Mouse (Mus musculus) left cerebral cortex, postnatal 10 days (tissue): ENCODE results near the gene Ercc8. TPM values are rescaled to one million over a fixed set of nuclear protein-coding genes. Genes with fewer than 3 reads are reported as not detected.

Experiments used
- DNase-seq, 2 experiments: peaks; one replicate each; pipeline ENCODE4 v3.0.0; 2021 to 2022; ENCODE audit warnings: low spot score in 2 of 2, mixed read lengths in 1 of 2; ENCODE audit errors: extremely low spot score in 1 of 2
- intact Hi-C: fragments of 180-260 bp; cut with DNase I; formaldehyde crosslinking; loops from one replicate; pipeline ENCODE4 v1.15.1; 2025
- total RNA-seq, 2 experiments: library from RNA; stranded (reverse); gene quantifications; 2 replicates each; pipeline ENCODE4 v1.2.3; 2021

Ercc8 gene
- total RNA-seq, 2 experiments from 2014 or later, result 27.3 to 29.9 TPM

DNA sequence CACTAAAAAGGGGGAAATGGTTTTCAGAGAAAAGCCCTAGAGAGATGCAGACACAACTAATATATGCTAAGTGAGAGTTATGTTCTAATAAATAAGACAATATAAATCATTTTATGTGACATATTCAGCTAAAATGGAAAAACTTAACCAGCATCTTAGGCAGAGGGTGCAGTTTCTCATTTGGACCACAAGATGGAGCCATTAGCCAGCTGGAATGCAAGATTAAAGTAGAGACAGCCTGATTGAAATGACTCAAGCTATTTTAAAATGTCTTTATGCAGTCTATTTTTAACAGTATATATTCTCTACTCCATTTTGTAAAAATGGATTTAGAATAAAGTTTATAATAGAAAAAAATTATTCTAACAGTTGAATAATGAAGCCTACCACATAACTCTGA is 6.7 kb upstream of the Ercc8 start:
- intact Hi-C loops, result loop anchor here (5.0 to 10.0 kb wide), 3 partner anchors 109 to 687 kb away; partner anchors contain the start of gene Smim15
- DNase-seq, result no peak

- peak in 1 of 2 experiments; percentile 66 for DNase-seq
- intact Hi-C loops, result loop anchor here (5.0 to 10.0 kb wide), 3 partner anchors 111 to 688 kb away; partner anchors contain the start of gene Smim15
Measured at GRCm38 (mm10) chr13:108152650-108153372, 5.7 kb upstream of the Ercc8 start.

DNA sequence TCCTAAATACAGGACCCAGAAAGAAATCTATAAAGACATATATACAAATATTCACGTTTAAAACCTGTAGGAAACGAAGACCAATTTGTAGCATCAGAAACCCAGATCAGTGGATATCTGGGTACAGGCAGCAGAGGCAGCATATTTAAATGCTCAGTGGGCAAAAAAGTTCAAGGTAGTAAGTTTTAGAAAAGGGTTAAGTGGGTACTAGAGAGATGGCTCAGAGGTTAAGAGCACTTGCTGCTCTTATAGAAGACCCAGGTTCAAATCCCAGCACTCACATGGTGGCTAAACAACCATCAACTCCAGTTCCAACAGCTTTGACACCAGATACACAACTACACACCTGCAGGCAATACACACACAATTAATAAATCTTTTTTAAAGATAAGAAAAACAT is 1.4 kb upstream of the Ercc8 start:
- intact Hi-C loops, result loop anchor here (5.0 to 10.0 kb wide), 3 partner anchors 692 to 1045 kb away; no protein-coding TSS in a partner anchor
- no peak for DNase-seq

DNA sequence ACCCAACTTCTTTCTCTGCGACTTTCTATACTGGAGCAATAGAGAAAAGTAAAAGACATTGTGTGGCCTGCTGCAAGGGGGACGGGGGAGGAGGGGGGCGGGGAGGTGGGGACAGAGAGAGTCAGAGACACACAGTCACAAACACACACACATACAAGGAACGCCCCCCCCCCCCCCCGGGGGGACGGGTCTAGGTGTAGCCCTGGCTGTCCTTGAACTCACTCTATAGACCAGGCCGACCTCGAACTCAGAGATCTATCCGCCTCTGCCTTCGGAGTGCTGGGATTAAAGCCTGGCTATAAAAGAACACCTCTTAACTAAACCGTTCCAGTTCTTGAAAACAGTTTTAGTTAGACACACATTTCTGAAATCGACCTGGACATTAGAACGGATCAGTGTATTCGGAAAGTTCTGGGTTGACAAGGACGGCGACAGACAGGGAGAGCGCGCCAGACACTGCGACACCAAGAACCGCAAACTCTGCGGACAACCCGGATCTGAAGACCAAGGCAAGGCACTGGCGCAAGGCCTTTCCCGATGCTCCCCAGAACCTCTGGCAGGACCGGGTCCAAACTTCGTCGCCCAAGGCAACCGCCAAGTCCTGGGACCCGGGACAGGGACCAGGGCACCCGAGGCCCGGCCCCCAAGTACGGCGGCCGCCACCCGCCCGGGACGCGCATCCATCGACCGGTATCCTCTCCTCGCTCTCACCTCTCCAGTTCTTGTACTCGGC is 633 bp upstream of the Ercc8 start:
- no peak for DNase-seq
- intact Hi-C loops, result loop anchor here (5.0 to 10.0 kb wide), 3 partner anchors 693 to 1046 kb away; no protein-coding TSS in a partner anchor

DNA sequence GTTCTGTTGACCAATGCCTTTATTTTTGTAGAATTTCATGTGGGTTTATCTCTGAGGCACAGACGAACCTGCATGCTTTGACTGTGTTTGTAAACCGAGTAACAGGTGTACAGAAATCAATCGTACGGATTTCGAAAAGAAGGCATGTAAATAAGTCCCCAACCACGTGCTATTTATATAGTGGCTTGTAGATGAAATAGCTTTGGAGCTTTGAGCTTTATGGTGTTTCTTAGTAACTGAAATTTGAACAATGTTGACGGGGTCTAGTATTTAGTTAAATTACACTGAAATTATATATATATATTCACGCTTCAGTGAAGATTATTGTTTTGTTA is 677 bp downstream of the Ercc8 start:
- no peak for DNase-seq
- intact Hi-C loops, result loop anchor here (5.0 to 10.0 kb wide), 3 partner anchors 694 to 1047 kb away; no protein-coding TSS in a partner anchor

GRCm38 (mm10) chr13:108159963-108160362 is 1.4 kb downstream of the Ercc8 start:
- intact Hi-C loops, result loop anchor here (5.0 to 10.0 kb wide), 3 partner anchors 695 to 1048 kb away; no protein-coding TSS in a partner anchor
- DNase-seq, result no peak

DNA sequence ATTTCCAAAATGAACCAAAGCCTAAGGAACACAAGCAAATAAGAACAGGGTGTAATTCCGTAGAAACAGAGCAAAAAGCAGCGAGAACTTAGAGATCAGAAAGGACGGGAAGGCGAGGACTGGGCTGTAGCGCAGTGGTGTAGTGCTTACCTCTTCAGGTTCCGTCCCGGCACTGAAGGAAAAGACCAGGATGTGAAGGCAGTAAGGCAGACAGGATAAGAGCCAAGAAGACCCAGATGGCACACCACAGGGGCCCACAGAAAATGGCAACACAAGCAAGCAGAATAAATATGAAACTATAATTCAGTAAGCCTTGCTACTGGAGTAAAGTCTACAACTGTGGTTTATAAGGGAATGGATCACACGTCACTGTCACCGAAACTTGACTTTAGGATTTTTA is 5.4 kb downstream of the Ercc8 start:
- DNase-seq, result no peak
- intact Hi-C loops, result no loop called here

- intact Hi-C loops, result no loop called here
- DNase-seq, result no peak
Measured at GRCm38 (mm10) chr13:108164621-108165020, 6.1 kb downstream of the Ercc8 start.

DNA sequence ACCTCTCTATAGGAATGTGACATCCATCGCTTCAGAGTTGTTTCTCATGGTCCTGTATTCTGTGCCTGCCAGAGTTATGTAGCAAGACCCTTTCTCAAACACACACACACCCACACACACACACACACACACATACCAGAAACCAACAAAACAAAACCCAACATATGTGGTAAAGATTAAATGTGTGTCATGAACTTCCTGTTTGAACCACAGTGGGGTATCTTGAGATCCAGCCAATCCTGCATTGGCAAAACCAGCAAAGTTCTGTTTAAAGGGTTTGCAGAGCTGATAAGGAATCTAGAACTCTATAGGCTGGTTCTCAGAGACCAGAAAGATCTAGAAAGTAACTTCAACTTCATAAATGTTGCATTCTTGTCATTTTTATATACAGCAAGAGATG is 11.5 kb downstream of the Ercc8 start:
- DNase-seq, result no peak
- intact Hi-C loops, result no loop called here

DNA sequence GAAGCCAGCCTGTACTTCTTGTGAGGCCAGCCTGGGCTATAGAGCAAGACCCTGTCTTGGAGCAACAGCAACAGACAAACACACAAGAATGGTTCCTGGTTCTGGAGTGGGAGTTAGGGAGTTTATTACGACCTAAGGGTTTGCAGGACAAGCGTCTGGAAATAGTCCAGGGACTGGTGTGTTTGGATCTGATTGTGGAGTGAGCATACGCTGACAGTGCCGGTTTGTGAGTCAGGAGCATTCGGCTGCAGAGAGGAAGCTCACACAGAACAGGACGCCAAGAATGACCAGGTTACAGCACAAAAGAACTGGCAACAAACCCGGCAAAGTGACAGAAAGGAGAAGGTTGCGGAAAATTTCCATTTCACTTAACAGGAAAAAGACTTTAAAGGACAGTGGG is 12.0 kb downstream of the Ercc8 start:
- DNase-seq, result no peak
- intact Hi-C loops, result no loop called here

GRCm38 (mm10) chr13:108179618-108180017 is 21.1 kb downstream of the Ercc8 start:
- DNase-seq, result no peak
- intact Hi-C loops, result no loop called here

- no peak for DNase-seq
- intact Hi-C loops, result no loop called here
Measured at GRCm38 (mm10) chr13:108180821-108181220, 22.3 kb downstream of the Ercc8 start.

GRCm38 (mm10) chr13:108184743-108185255 is 26.3 kb downstream of the Ercc8 start:
- DNase-seq, result no peak
- intact Hi-C loops, result no loop called here

- no peak for DNase-seq
- intact Hi-C loops, result no loop called here
Measured at GRCm38 (mm10) chr13:108185530-108185929, 27.0 kb downstream of the Ercc8 start.

- intact Hi-C loops, result no loop called here
- DNase-seq, result no peak
Measured at GRCm38 (mm10) chr13:108187994-108188393, 29.5 kb downstream of the Ercc8 start.

- intact Hi-C loops, result loop anchor here (2.0 to 5.0 kb wide), 2 partner anchors 140 to 1021 kb away; no protein-coding TSS in a partner anchor
Measured at GRCm38 (mm10) chr13:108191074-108191720, 32.7 kb downstream of the Ercc8 start.

GRCm38 (mm10) chr13:108195474-108195873 is 36.9 kb downstream of the Ercc8 start:
- DNase-seq, result no peak
- intact Hi-C loops, result no loop called here

More at GRCm38 (mm10) chr13:108191074-108191720, 32.7 kb downstream of the Ercc8 start:
- peak in 1 of 2 experiments; percentile 59 for DNase-seq

GRCm38 (mm10) chr13:108204857-108205256 is 46.3 kb downstream of the Ercc8 start:
- intact Hi-C loops, result no loop called here
- DNase-seq, result no peak

DNA sequence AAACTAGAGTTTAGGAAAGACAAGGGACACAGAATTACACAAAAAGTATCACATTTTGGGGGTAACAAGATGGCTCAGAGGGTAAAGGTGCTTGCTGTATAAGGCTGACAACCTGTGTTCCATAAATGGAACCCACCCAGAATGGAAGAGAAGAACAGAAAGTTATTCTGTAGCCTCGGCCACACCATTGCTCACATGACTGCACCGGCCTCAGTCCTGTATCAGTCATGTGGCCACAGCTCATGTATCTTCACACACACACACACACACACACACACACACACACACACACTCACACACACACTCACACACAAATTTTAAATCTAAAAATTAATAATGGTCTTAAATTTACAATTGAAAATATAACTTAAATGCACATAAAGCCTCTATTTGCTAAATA is 48.9 kb downstream of the Ercc8 start:
- DNase-seq, result no peak
- intact Hi-C loops, result no loop called here
